Mouse (Mus musculus) left cerebral cortex, postnatal 10 days (tissue): ENCODE measurements around the gene Gdap2. TPM values are rescaled to one million over a fixed set of nuclear protein-coding genes. Genes with fewer than 3 reads are reported as not detected.

Experiments used
- DNase-seq, 2 experiments: peaks; one replicate each; pipeline ENCODE4 v3.0.0; 2021 to 2022; ENCODE audit warnings: low spot score in 2 of 2, mixed read lengths in 1 of 2; ENCODE audit errors: extremely low spot score in 1 of 2
- intact Hi-C: fragments of 180-260 bp; cut with DNase I; formaldehyde crosslinking; loops from one replicate; pipeline ENCODE4 v1.15.1; 2025
- total RNA-seq, 2 experiments: library from RNA; stranded (reverse); gene quantifications; 2 replicates each; pipeline ENCODE4 v1.2.3; 2021

Gdap2 gene
- total RNA-seq, 2 experiments from 2014 or later, result 29.1 to 33.3 TPM

- no peak for DNase-seq
- intact Hi-C loops, result no loop called here
Measured at GRCm38 (mm10) chr3:100236725-100237436, 74.7 kb downstream of the Gdap2 start.

- DNase-seq, result no peak
- intact Hi-C loops, result no loop called here
Measured at GRCm38 (mm10) chr3:100242230-100242629, 80.0 kb downstream of the Gdap2 start.

- DNase-seq, result no peak
- intact Hi-C loops, result no loop called here
Measured at GRCm38 (mm10) chr3:100246286-100246825, 84.2 kb downstream of the Gdap2 start.

Other genes starting within 250 kb of the Gdap2 start
- gene Wdr3, start within 50 bp of the Gdap2 start, total RNA-seq, result 10 to 100 TPM; 21.6 to 23.1 TPM